Mouse (Mus musculus) lung, adult 2 months (tissue): ENCODE results near the gene Mrpl51. TPM values are rescaled to one million over a fixed set of nuclear protein-coding genes. Genes with fewer than 3 reads are reported as not detected.
"Not testable (repeated sequence)": the region's sequence is repeated elsewhere in the genome, so short reads cannot be mapped to it uniquely, and the experiment has no call there.

Experiments
- DNase-seq: peaks from one replicate; pipeline ENCODE4 v3.0.0; 2022
- H3K4me1 ChIP-seq: fragments of 200-500 bp; 2 replicates; pipeline ENCODE4 v1.6.1; 2011; ENCODE audit warnings: low read length; ENCODE audit not compliant: control insufficient read depth, insufficient read depth
- H3K4me3 ChIP-seq: fragments of 200-500 bp; replicated peaks from 2 replicates; pipeline ENCODE3; 2011; ENCODE audit warnings: low read depth, mild to moderate bottlenecking, control low read depth, low read length; ENCODE audit errors: extremely low read depth
- CTCF ChIP-seq: fragments of 200-500 bp; IDR thresholded peaks from 2 replicates; pipeline ENCODE4 v1.5.1; 2011; ENCODE audit warnings: mild to moderate bottlenecking, low read length, control low read depth; ENCODE audit not compliant: insufficient read depth
- POLR2A ChIP-seq: fragments of 200-500 bp; IDR thresholded peaks from 2 replicates; pipeline ENCODE4 v1.6.1; 2011; ENCODE audit warnings: low read depth, mild to moderate bottlenecking, control low read depth, low read length, borderline replicate concordance; ENCODE audit errors: extremely low read depth
- WGBS: fragments of 180-500 bp; shearing (Covaris S2); methylation state at CpG from one replicate; pipeline ENCODE4 v1.1.7; 2018; 5-methylcytosine and 5-hydroxymethylcytosine counted together
- polyA plus RNA-seq: library from polyadenylated mRNA; depleted of rRNA; stranded (reverse); fragments of >200 nt; gene quantifications from 2 replicates; pipeline ENCODE4 v1.2.3, GENCODE M21; 2012

The Mrpl51 gene
- polyA plus RNA-seq, 1 experiment = 39.4 TPM

DNA sequence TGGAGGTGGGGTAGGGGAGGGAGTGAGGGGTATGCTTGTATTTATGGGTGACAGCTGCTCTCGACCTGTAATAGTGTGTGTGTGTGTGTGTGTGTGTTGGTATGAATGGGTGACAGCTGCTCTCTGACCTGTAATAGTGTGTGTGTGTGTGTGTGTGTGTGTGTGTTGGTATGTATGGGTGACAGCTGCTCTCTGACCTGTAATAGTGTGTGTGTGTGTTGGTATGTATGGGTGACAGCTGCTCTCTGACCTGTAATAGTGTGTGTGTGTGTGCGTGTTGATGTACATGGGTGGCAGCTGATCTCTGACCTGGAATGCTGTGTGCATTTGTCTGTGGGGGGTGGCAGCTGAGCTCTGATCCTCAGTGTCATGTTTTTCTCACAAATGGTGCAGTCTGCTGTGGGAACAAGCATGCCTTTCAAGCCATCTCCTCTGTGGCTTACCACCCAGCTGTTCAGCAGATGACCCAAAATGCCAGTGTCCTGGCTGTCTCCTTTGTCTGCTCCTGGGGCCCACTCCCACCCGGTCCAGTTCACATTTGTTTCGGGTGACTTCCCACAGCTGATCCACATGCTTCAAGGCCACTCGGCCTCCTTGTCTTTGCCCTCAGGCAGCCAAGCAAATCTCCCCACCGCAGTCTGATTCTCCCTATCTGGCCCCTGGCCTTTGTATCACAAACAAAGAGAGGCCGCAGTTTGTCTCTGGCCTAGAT is 34.5 kb upstream of the Mrpl51 start:
- no peak overlapping the region for H3K4me3 ChIP-seq
- TF ChIP-seq POLR2A (no peak), CTCF (no peak)
- 68% methylated on average over 7 of the region's 7 CpGs for WGBS
- H3K4me1 ChIP-seq = no peaks in the 10 kb centered on the region
- DNase-seq = no peak

DNA sequence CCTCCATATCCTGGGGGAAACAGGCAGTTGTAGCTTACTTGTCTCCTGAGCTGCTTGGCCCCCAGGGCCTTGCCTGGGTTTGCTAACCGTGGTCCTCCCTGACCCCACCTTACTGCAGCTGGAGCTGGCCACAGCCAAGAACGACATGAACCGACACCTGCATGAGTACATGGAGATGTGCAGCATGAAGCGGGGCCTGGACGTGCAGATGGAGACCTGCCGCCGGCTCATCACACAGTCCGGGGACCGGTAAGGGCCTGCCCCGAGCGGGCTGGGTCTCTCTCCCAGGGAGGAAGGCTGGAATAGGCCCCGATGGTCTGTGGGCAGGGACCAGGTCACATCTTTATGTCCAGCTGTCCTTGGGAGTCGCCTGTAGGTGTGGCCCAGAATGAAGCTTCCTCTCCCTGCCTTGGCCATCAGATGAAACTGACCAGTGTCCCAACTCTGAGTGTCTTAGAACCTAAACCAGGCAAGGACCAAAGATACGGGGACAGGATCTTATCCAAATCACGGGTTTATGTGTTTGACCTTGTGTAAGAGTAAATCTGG is 32.6 kb upstream of the Mrpl51 start:
- DNase-seq = no peak
- Histone ChIP-seq H3K4me1 (peaks cover 3% of the 10 kb centered on the region), H3K4me3 (no peak overlapping the region)
- WGBS = 84% methylated on average over 15 of the region's 15 CpGs
- TF ChIP-seq CTCF = no peak
- no peak for TF ChIP-seq POLR2A

DNA sequence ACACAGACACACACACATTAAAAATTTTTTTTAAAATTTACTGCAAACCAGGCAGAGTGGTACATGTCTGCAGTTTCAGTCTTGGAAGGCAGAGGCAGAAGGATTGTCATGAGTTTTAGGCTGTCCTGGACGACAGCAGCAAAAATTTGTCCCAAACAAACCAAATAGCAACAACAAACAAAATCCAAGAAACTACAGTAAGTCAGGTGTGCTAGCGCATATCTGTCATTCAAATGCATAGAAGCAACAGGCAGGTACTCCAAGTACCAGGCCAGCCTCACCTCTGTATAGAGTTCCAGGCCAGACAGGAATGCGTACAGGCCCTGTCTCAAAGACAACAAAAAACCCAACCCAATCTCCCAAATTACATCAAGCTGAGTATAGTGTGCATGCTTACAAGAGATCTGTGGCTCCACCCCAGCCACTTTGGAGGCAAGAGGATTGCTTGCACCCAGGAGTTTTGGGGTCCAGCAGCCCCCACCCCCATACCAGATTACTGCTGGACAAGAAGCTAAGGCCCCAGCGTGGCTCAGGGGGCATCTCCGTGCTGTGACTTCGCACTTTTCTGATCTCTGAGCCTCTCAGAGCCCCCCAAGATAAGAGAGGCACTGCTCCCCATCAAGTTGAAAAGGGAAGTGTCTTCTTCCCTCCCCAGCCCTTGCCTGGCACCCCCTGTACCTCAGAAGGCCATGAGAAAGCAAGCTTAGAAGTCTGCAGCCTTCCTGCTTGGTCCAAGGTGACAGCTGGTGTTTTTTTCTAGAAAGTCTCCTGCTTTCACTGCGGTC is 31.6 kb upstream of the Mrpl51 start:
- WGBS = 78% methylated on average over 7 of the region's 7 CpGs
- Histone ChIP-seq H3K4me1 (peaks cover 9% of the 10 kb centered on the region), H3K4me3 (no peak overlapping the region)
- no peak for DNase-seq
- TF ChIP-seq POLR2A (no peak), CTCF (no peak)

DNA sequence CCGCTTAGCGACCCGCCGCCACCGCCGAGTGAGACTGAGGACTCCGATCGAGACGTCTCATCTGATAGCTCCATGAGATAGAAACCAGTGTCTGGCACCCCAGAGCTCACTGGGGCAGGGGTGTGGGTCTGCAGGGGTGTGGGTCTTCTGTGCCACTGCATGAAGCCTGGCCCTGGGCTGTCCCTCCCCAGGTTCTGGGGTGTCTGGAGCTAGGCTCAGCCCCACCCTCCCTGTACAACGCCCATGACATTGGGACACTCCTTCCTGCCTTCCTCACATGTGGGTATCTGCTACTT is 31.1 kb upstream of the Mrpl51 start:
- Histone ChIP-seq H3K4me1 (peaks cover 9% of the 10 kb centered on the region), H3K4me3 (no peak overlapping the region)
- WGBS = 61% methylated on average over 10 of the region's 10 CpGs
- DNase-seq = no peak
- TF ChIP-seq POLR2A (no peak), CTCF (no peak)

DNA sequence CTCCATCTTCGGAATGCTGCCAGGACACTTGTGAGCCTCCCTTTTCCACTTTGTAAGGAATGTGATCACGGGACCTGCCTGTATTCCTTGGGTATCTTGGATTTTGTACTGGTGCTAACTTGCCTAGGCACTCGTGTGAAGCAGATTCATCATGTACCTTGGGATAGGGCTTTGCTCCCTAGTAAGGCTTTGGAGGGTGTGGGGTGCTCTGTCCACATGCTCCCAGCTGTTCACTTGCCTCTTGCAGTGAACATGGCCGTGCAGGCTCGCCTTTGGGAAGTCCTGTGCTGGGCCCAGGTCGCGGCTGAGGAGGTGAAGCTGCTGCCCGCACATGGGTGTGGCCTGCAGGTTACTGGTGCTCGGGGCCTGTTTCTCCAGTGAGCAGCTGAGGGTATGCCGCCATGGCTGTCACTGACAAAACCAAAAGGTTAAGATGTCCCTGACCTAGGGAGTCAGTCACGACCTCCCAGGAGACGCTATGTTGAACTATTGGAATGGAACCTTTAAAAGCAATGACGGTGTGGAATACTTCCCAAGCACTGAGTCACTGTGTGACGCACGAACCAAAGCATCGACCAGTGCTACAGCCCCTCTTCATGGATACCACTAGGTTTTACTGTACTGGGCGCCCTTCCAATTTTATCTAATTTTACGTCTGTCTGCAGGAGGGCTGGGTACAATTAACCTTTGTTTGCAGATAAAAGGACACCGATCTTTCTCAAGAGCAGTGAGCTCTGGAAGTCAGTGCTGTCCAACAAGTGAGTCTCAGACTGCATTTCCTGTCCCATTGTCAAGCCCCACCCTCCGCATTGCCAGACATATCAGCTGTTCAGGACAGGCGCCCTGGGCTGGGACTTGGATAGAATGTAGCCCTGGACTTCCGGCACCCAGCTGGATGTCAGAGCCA is 30.5 kb upstream of the Mrpl51 start:
- DNase-seq = peak; percentile 43
- H3K4me1 ChIP-seq = peaks cover 9% of the 10 kb centered on the region
- no peak overlapping the region for H3K4me3 ChIP-seq
- 33% methylated on average over 22 of the region's 22 CpGs for WGBS
- TF ChIP-seq CTCF (no peak), POLR2A (peak; percentile 47; the same call in 1 of the 2 replicates)

DNA sequence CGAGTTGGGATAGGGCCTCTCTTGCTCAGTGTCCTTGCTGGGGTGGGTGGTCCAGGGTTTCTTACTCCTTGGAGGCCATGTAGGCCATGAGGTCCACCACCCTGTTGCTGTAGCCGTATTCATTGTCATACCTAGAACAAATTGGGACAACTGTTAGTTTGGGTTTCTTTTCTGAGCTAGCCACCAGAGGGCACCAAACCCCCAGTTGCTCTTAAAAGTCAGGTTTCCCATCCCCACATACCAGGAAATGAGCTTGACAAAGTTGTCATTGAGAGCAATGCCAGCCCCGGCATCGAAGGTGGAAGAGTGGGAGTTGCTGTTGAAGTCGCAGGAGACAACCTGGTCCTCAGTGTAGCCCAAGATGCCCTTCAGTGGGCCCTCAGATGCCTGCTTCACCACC is 29.6 kb upstream of the Mrpl51 start:
- not testable (repeated sequence) for H3K4me3 ChIP-seq, H3K4me1 ChIP-seq
- WGBS = 4% methylated on average over 4 of the region's 5 CpGs
- TF ChIP-seq CTCF = peak; percentile 27; the same call in 1 of the 2 replicates
- DNase-seq = peak; percentile 63

DNA sequence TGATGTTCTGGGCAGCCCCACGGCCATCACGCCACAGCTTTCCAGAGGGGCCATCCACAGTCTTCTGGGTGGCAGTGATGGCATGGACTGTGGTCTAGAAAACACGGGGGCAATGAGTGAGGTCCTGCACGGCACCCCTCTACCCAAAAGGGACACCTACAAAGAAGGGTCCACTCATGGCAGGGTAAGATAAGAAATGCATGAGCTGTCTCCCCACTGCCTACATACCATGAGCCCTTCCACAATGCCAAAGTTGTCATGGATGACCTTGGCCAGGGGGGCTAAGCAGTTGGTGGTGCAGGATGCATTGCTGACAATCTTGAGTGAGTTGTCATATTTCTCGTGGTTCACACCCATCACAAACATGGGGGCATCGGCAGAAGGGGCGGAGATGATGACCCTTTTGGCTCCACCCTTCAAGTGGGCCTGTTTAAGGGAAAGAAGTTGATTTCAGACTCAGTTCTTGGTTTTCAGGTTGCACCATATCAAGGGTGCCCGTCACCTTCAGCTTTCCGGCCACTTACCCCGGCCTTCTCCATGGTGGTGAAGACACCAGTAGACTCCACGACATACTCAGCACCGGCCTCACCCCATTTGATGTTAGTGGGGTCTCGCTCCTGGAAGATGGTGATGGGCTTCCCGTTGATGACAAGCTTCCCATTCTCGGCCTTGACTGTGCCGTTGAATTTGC is 28.8 kb upstream of the Mrpl51 start:
- not testable (repeated sequence) for DNase-seq, H3K4me1 ChIP-seq, H3K4me3 ChIP-seq
- 73% methylated on average over 13 of the region's 16 CpGs for WGBS

DNA sequence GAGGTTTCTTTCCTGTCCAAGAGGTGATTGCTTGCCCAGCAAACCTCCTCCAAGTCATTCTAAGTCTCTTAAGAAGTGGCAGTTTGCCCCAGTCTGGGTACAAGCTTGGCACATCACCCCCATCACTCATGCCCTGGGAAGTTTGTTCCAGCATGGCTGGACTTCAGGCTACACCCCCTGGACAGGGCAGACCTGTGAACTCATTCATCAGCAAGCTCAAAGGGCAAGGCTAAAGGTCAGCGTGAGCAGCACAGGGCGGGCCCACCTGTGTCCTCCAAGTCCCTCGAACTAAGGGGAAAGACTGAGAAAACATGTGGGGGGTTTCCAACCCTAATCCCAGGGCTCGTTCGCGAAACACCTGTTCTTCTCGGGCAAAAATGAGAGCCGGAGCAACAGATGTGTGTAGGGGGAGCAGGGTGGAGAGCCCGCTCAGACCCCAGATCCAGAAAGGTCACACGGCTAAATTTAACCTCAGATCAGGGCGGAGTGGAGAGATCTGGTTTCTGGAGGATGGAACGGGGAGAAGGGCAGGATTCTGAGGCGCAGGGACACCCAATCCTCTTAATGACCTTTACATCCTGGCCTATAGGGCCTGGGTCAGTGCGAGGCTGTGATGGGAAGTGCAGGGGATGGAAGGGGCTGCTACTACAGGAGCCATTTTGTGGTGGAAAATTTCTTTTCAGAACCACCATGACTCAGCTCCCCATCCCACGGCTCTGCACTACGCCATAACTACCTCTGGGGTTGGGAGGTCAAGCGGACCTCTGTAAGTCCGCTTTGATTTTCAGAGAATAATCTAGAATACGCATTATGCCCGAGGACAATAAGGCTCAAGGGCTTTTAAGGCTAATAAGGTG is 27.6 kb upstream of the Mrpl51 start:
- Histone ChIP-seq H3K4me1 (peaks cover 9% of the 10 kb centered on the region), H3K4me3 (peak overlapping the region; percentile 85)
- TF ChIP-seq POLR2A (no peak), CTCF (no peak)
- WGBS = 26% methylated on average over 20 of the region's 20 CpGs
- DNase-seq = no peak
